Mouse (Mus musculus) kidney, adult 2 months (tissue): ENCODE results near the gene Rin1.

Experiments
- CTCF ChIP-seq: fragments of 200-500 bp; conservative IDR thresholded peaks from 2 replicates; pipeline ENCODE4 v1.5.1; 2011; ENCODE audit warnings: low read depth, mild to moderate bottlenecking, control low read depth, low read length, moderate library complexity, mixed read lengths; ENCODE audit not compliant: insufficient read depth, insufficient read length
- POLR2A ChIP-seq: fragments of 200-500 bp; IDR thresholded peaks from one replicate; pipeline ENCODE4 v1.6.1; 2011; ENCODE audit warnings: low read depth, low read length, control low read depth

GRCm38 (mm10) chr19:5021416-5021815 lies 28.9 kb upstream of the Rin1 start:
- no peak for TF ChIP-seq CTCF
- no peak for TF ChIP-seq POLR2A
